Mouse (Mus musculus): ENCODE measurements around the gene Galnt17.

DNA sequence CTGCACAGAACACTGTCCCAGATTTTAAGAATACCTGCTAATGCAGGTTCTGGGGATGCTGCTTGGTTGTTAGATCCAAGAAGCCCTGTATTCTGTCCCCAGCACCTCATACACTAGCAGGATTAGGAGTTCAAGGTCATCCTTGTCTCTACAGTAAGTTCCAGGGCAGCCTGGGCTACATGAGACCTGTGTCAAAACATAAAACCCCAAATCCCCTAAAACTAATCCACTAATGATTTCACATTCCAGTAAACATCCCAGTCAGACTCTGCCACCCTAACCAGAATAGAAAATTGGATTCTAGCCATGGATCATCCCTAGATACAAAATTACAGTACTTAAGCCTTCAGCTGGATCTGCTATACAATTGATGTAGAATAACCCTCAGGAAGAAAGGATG is 123.7 kb downstream of the Galnt17 start:
- TF ChIP-seq POLR2A (IDR thresholded peaks at IDR 0.05; ENCODE audit: low read depth, low read length): no peak
- no peak for TF ChIP-seq CTCF (IDR thresholded peaks at IDR 0.05; ENCODE audit: extremely low read depth, insufficient read length, insufficient replicate concordance, low read depth, low read length)
